Mouse (Mus musculus) hindbrain, embryonic 12.5 days (tissue): ENCODE measurements around the gene 3110082J24Rik. TPM values are rescaled to one million over a fixed set of nuclear protein-coding genes. Genes with fewer than 3 reads are reported as not detected.
A peak's percentile ranks its signal among the peaks of the same experiment; 100 is the strongest.

Experiments
- ATAC-seq: fragments of 200-750 bp; cut with Nextera tagmentation; 2 replicates; pipeline ENCODE4 v1.8.0; 2017; ENCODE audit warnings: moderate TSS enrichment; ENCODE audit not compliant: low FRiP score
- H3K27ac ChIP-seq: fragments of 300-500 bp; sonication (generic); 2 replicates; pipeline ENCODE4 v1.5.1; 2016; ENCODE audit warnings: mild to moderate bottlenecking
- H3K27me3 ChIP-seq: fragments of 300-500 bp; sonication (generic); 2 replicates; pipeline ENCODE4 v1.6.1; 2016; ENCODE audit warnings: mild to moderate bottlenecking
- H3K36me3 ChIP-seq: fragments of 300-500 bp; sonication (generic); 2 replicates; pipeline ENCODE4 v1.6.1; 2016; ENCODE audit warnings: mild to moderate bottlenecking
- H3K4me1 ChIP-seq: fragments of 300-500 bp; sonication (generic); 2 replicates; pipeline ENCODE4 v1.6.1; 2016
- H3K4me2 ChIP-seq: fragments of 300-500 bp; sonication (generic); replicated peaks from 2 replicates; pipeline ENCODE4 v1.6.1; 2016; ENCODE audit warnings: mild to moderate bottlenecking
- H3K4me3 ChIP-seq: fragments of 300-500 bp; sonication (generic); 2 replicates; pipeline ENCODE4 v1.5.1; 2016; ENCODE audit warnings: mild to moderate bottlenecking
- H3K9ac ChIP-seq: fragments of 300-500 bp; sonication (generic); 2 replicates; pipeline ENCODE4 v1.6.1; 2016; ENCODE audit warnings: mild to moderate bottlenecking, moderate library complexity
- H3K9me3 ChIP-seq: fragments of 300-500 bp; sonication (generic); replicated peaks from 2 replicates; pipeline ENCODE4 v1.6.1; 2016; ENCODE audit warnings: mild to moderate bottlenecking
- WGBS: fragments of 180-500 bp; shearing (Covaris S2); methylation state at CpG from one replicate; pipeline ENCODE4 v1.1.7; 2016; 5-methylcytosine and 5-hydroxymethylcytosine counted together
- polyA plus RNA-seq: library from polyadenylated mRNA; unstranded; fragments of >200 nt; fragmentation: Nextera tagmentation; extraction: Ambion mirVana; gene quantifications from 2 replicates; pipeline ENCODE4 v1.2.1, GENCODE M21; 2016

3110082J24Rik gene
- 4.7 and 6.8 TPM in 2 replicates for polyA plus RNA-seq

GRCm38 (mm10) chr5:30105668-30106300 lies at the start of gene 3110082J24Rik:
Gene 3110082J24Rik (minus strand): TSS chr5:30106086.
- Histone ChIP-seq H3K4me1 (peaks cover 55% of the 10 kb centered on the region), H3K27me3 (peaks cover 32% of the 10 kb centered on the region), H3K4me3 (peak within 1 kb of the TSS; percentile 76), H3K9ac (peak within 1 kb of the TSS; percentile 84), H3K27ac (peak within 1 kb of the TSS; percentile 88), H3K9me3 (0 out of 2 replicates have a peak, but pooled peaks cover 6% of the 10 kb centered on the region), H3K36me3 (no peaks in the 10 kb centered on the region), H3K4me2 (peak within 1 kb of the TSS; percentile 78)
- WGBS: under 1% methylated on average over 27 of the region's 29 CpGs
- ATAC-seq: peak; percentile 38

GRCm38 (mm10) chr5:30155395-30155792 lies 49.5 kb upstream of the 3110082J24Rik start:
- Histone ChIP-seq H3K27me3 (no peaks in the 10 kb centered on the region), H3K4me3 (peak overlapping the region; percentile 74), H3K9ac (peak overlapping the region; percentile 86), H3K9me3 (no peaks in the 10 kb centered on the region), H3K4me2 (peak overlapping the region; percentile 77), H3K36me3 (no peaks in the 10 kb centered on the region), H3K27ac (peak overlapping the region; percentile 81), H3K4me1 (peaks cover 17% of the 10 kb centered on the region)
- 0% methylated on average over 31 of the region's 31 CpGs for WGBS
- peak; percentile 73 for ATAC-seq

GRCm38 (mm10) chr5:30154474-30155394 lies 48.8 kb upstream of the 3110082J24Rik start, which contains the start of the genes Hadha and Hadhb:
Gene Hadha (minus strand): TSS chr5:30155162.
Gene Hadhb (plus strand): TSS chr5:30155248.
- Histone ChIP-seq H3K27me3 (no peaks in the 10 kb centered on the region), H3K4me1 (peaks cover 17% of the 10 kb centered on the region), H3K9me3 (no peaks in the 10 kb centered on the region), H3K4me2 (peak within 1 kb of the TSS; percentile 77), H3K27ac (peak within 1 kb of the TSS; percentile 81), H3K36me3 (no peaks in the 10 kb centered on the region), H3K9ac (peak within 1 kb of the TSS; percentile 86), H3K4me3 (peak within 1 kb of the TSS; percentile 74)
- peak; percentile 90 for ATAC-seq
- under 1% methylated on average over 53 of the region's 53 CpGs for WGBS

- H3K9ac ChIP-seq: peak overlapping the region; percentile 86
- 23% methylated on average over 4 of the region's 4 CpGs for WGBS
- H3K36me3 ChIP-seq: no peaks in the 10 kb centered on the region
- H3K4me3 ChIP-seq: peak overlapping the region; percentile 74
- peaks cover 17% of the 10 kb centered on the region for H3K4me1 ChIP-seq
- ATAC-seq: no peak
- H3K9me3 ChIP-seq: no peaks in the 10 kb centered on the region
- no peaks in the 10 kb centered on the region for H3K27me3 ChIP-seq
- H3K27ac ChIP-seq: no peak overlapping the region
- H3K4me2 ChIP-seq: peak overlapping the region; percentile 77
Measured at GRCm38 (mm10) chr5:30154013-30154412, 48.1 kb upstream of the 3110082J24Rik start.

GRCm38 (mm10) chr5:30153222-30153621 lies 47.3 kb upstream of the 3110082J24Rik start:
- H3K27ac ChIP-seq: no peak overlapping the region
- H3K4me2 ChIP-seq: no peak overlapping the region
- no peaks in the 10 kb centered on the region for H3K36me3 ChIP-seq
- no peak overlapping the region for H3K4me3 ChIP-seq
- no peak for ATAC-seq
- no peaks in the 10 kb centered on the region for H3K27me3 ChIP-seq
- 95% methylated on average over 2 of the region's 2 CpGs for WGBS
- H3K4me1 ChIP-seq: peaks cover 17% of the 10 kb centered on the region
- H3K9me3 ChIP-seq: no peaks in the 10 kb centered on the region
- H3K9ac ChIP-seq: no peak overlapping the region

GRCm38 (mm10) chr5:30152413-30152812 lies 46.5 kb upstream of the 3110082J24Rik start:
- Histone ChIP-seq H3K4me1 (peaks cover 17% of the 10 kb centered on the region), H3K27ac (no peak overlapping the region), H3K4me3 (no peak overlapping the region), H3K27me3 (no peaks in the 10 kb centered on the region), H3K9ac (no peak overlapping the region), H3K4me2 (no peak overlapping the region), H3K36me3 (no peaks in the 10 kb centered on the region), H3K9me3 (no peaks in the 10 kb centered on the region)
- ATAC-seq: no peak
- 88% methylated on average over 1 of the region's 1 CpGs for WGBS

- H3K9ac ChIP-seq: no peak overlapping the region
- no peak overlapping the region for H3K4me2 ChIP-seq
- H3K9me3 ChIP-seq: no peaks in the 10 kb centered on the region
- H3K36me3 ChIP-seq: no peaks in the 10 kb centered on the region
- H3K27me3 ChIP-seq: no peaks in the 10 kb centered on the region
- WGBS: 78% methylated on average over 4 of the region's 4 CpGs
- no peak overlapping the region for H3K4me3 ChIP-seq
- no peak for ATAC-seq
- no peak overlapping the region for H3K27ac ChIP-seq
- H3K4me1 ChIP-seq: peaks cover 17% of the 10 kb centered on the region
Measured at GRCm38 (mm10) chr5:30152007-30152406, 46.1 kb upstream of the 3110082J24Rik start.

- Histone ChIP-seq H3K4me1 (0 out of 2 replicates have a peak, but pooled peaks cover 1% of the 10 kb centered on the region), H3K9me3 (no peaks in the 10 kb centered on the region), H3K4me3 (no peak overlapping the region), H3K27me3 (no peaks in the 10 kb centered on the region), H3K9ac (no peak overlapping the region), H3K4me2 (no peak overlapping the region), H3K27ac (no peak overlapping the region), H3K36me3 (peaks cover 32% of the 10 kb centered on the region)
- whole genome bisulfite sequencing: 88% methylated on average over 5 of the region's 5 CpGs
- no peak for ATAC-seq
Measured at GRCm38 (mm10) chr5:30148133-30148920, 42.4 kb upstream of the 3110082J24Rik start.

- WGBS: 84% methylated on average over 6 of the region's 6 CpGs
- no peaks in the 10 kb centered on the region for H3K4me1 ChIP-seq
- peaks cover 48% of the 10 kb centered on the region for H3K36me3 ChIP-seq
Measured at GRCm38 (mm10) chr5:30146526-30146925, 40.6 kb upstream of the 3110082J24Rik start.

GRCm38 (mm10) chr5:30138193-30138592 lies 32.3 kb upstream of the 3110082J24Rik start:
- no peak overlapping the region for H3K4me2 ChIP-seq
- no peaks in the 10 kb centered on the region for H3K27me3 ChIP-seq
- H3K27ac ChIP-seq: no peak overlapping the region
- WGBS: 94% methylated on average over 4 of the region's 4 CpGs
- no peak overlapping the region for H3K9ac ChIP-seq
- no peak overlapping the region for H3K4me3 ChIP-seq
- no peaks in the 10 kb centered on the region for H3K9me3 ChIP-seq
- H3K4me1 ChIP-seq: no peaks in the 10 kb centered on the region
- H3K36me3 ChIP-seq: peaks cover 80% of the 10 kb centered on the region
- no peak for ATAC-seq

More at GRCm38 (mm10) chr5:30146526-30146925, 40.6 kb upstream of the 3110082J24Rik start:
- Histone ChIP-seq H3K9me3 (no peaks in the 10 kb centered on the region), H3K4me3 (no peak overlapping the region), H3K27me3 (no peaks in the 10 kb centered on the region), H3K4me2 (no peak overlapping the region), H3K27ac (no peak overlapping the region), H3K9ac (no peak overlapping the region)
- ATAC-seq: no peak

- no peak for ATAC-seq
- H3K36me3 ChIP-seq: peaks cover 78% of the 10 kb centered on the region
- no peak overlapping the region for H3K4me3 ChIP-seq
- H3K9me3 ChIP-seq: no peaks in the 10 kb centered on the region
- no peaks in the 10 kb centered on the region for H3K27me3 ChIP-seq
- no peak overlapping the region for H3K9ac ChIP-seq
- H3K27ac ChIP-seq: no peak overlapping the region
- 89% methylated on average over 9 of the region's 9 CpGs for whole genome bisulfite sequencing
- H3K4me2 ChIP-seq: no peak overlapping the region
- H3K4me1 ChIP-seq: no peaks in the 10 kb centered on the region
Measured at GRCm38 (mm10) chr5:30137271-30137670, 31.4 kb upstream of the 3110082J24Rik start.
